Mouse (Mus musculus): Measurements from ENCODE around the gene Hmgcs2.

Gene Hmgcs2

DNA sequence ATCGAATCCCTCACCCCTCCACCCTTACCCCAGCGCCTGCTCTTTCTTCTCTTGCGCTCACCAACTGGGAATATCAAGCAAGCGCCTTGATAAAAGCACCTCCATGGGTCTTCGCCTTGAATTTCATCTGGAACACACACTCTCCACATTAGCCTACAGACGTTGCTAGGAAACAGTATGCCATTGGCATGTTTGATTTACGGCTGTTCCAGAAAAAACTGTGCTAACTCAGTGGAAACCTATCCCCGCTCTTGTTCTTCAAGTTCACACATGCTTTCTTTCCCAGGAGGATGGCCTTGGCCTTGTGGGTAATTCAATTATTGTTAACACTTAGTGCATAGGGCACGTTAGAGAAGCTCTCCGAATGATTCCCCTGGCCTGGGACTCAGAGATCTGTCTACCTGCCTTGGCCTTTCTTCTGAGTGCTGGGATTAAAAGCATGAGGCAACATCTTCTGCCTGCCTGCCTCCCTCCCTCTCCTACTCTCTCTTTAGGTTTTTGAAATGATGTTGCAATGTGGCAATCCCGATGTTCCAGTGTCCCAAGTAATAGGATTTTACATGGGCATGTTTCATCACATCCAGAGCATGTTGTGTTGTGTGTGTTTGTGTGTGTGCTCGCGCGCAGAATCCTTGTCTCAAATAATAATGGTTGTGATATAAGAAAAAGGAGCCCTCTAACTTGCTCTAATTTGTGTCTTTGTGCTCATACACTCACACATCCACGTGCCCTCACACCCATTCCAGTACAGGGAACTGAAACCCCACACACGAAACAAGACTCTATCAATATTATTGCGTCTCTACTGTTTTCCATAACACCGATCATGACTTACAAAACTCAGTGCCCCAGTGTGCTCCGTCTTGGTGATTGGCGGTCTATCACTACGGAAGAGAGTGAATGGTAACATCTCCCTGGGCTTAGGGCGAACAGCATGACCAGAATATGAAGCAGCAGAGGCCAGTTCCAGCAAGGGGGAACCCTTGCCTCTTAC is 56.7 kb downstream of the Hmgcs2 start:
- in situ Hi-C loops (cut with MboI, MseI): loop anchor here in 1 of 2 experiments (25.0 kb wide), 1 partner anchor 1825 kb away; the partner anchor contains the start of genes Gdap2 and Wdr3

DNA sequence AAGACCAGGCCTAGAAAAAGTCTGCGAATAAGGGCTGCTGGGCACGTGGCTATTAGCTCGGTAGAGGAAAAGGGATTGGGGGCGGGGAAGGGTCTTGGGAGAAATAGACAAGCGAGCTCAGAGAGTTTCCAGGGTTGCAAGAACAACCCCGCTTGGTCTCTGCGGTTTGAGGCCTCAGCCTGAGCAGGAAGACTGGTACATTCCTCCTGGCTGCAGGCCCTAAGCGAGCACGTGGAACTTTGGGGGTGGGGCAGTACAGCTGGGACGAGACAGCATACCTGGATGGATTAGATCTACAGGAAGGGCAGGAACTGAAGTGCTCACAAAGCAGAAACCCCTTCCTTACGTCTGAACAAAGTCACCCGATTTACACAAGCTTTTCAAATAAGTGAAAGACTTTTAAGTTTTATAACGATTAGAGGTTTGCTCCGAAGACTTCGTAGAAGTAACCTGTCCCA is 58.4 kb downstream of the Hmgcs2 start:
- in situ Hi-C loops (cut with MboI, MseI): loop anchor here in 1 of 2 experiments (25.0 kb wide), 1 partner anchor 1824 kb away; the partner anchor contains the start of genes Gdap2 and Wdr3

DNA sequence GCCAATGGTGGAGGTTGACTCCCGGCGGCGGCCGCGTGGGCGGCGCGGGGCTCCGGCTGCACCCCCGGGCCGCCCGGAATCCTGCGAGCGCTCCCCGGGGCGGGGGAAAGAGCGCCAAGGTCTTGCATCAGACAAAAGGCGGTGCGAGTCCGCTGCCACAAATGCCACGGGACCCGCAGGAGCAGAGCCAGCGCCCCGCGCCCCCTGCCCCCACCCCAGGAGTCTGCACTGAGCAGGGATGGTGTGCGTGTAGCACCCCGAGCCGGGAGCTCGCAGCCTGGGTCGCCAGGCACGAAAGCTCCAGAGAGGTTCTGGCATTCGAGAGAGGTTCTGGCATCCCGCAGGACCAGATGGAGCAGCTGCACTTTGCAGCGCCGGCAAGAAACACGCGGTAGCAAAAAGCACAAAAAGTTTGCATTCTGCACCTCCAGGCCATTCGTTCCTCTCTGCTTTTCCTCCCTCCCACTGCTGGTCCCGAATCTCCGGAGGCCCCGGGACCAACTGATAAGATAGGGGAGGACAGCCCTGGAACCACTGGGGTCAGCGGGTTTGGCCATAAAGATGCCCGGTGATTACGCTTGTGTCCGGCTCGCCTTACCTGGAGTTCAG is 59.0 kb downstream of the Hmgcs2 start:
- in situ Hi-C loops (cut with MboI, MseI): loop anchor here in 1 of 2 experiments (25.0 kb wide), 1 partner anchor 1823 kb away; the partner anchor contains the start of genes Gdap2 and Wdr3

DNA sequence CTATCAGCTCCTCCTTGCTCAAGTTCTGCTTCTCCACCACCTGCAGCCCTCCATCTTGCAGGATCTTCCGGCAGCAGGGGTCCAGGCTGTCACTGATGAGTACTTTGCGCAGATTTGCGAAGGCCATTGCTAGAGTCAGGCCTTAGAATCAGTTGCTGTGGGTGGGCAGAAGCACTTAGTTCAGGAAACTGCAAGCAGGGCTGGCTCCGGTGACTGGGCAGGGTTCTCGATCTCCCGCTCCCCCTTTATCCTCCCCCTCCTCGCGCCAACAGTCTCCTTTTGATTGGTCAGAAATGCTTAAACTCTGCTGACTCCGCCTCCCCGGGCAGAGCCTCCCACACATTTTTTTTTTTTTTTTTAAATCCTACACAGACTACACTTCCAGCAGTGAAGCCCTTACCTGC is 59.5 kb downstream of the Hmgcs2 start, which contains the start of gene Phgdh:
Gene Phgdh, minus strand, starts transcription at position 285 of the 404 bp plus-strand sequence.
- in situ Hi-C loops (cut with MboI, MseI): loop anchor here in 1 of 2 experiments (25.0 kb wide), 1 partner anchor 1823 kb away; the partner anchor contains the start of genes Gdap2 and Wdr3

DNA sequence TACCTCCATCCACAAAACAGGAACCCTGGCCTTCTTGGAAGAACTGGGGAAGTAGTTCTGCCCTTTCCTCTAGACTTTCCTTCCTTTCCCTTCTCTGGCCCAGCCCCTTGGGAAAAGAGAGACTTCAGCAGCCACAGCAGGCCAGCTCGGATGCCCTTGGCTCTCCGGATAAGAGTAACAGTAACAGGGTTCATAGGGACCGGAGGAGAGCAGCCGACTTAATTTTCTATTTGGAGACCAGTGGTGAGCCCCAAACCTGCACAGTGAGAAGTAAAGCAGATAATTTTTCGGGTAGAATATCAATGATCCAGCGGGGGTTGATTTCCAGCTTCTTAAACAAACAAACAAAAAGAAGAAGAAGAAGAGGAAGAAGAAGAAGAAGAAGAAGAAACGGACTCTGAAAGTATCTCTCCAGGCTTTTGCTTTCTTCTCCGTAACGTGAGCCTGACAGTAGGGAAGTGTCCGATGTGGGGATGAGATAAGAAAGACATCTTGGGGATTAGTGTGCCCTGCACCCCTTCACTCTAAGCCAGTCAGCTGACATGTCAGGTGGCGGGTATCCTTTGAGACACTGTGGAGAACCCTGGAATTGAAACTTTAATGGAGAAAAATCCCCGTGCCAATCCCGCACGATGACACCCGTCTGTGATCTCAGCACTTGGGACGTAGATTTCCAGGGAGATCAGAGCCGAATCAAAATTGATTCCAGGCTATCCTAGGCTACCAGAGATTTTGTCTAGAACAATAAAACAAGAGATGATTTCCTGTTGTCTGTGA is 60.8 kb downstream of the Hmgcs2 start:
- in situ Hi-C loops (cut with MboI, MseI): loop anchor here in 1 of 2 experiments (25.0 kb wide), 1 partner anchor 1821 kb away; the partner anchor contains the start of genes Gdap2 and Wdr3

DNA sequence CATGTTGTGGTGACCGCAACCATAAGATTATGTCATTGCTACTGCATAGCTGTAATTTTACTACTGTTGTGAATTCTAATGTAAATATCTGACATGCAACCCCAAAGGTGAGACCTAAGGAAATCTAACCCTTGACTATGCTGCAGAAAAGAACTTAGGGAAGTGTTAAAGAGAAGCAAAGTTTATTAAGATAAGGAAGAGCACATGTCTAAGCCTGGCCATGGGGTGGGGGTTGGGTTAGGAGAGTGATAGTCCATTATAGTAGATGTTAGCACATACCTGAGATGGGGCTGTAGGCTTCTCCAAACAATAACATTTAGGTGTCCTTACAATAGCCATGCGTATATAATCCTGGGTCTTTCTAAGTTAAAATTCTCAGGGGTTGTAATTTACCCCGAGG is 63.0 kb downstream of the Hmgcs2 start:
- in situ Hi-C loops (cut with MboI, MseI): loop anchor here in 1 of 2 experiments (25.0 kb wide), 1 partner anchor 1819 kb away; the partner anchor contains the start of genes Gdap2 and Wdr3

DNA sequence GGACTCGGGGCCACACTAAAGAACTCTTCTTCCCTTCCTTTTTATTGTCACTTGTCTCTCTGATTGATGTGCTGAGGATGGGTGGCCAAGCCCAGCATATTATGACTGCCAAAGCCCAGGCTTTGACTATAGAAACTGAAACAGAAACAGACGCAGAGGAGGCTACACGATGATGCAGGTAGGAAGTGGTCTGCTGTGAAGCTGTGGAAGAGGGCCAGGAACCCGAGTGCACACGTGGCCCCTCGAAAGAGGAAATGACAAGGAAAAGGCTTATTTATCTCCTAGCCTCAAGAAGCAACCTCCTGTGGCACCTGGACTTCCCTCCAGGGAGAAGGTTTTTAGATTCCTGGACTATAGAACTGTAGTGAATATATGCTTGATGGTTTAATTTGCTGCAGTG is 67.9 kb downstream of the Hmgcs2 start:
- in situ Hi-C loops (cut with MboI, MseI): loop anchor here in 1 of 2 experiments (25.0 kb wide), 1 partner anchor 1814 kb away; the partner anchor contains the start of genes Gdap2 and Wdr3

DNA sequence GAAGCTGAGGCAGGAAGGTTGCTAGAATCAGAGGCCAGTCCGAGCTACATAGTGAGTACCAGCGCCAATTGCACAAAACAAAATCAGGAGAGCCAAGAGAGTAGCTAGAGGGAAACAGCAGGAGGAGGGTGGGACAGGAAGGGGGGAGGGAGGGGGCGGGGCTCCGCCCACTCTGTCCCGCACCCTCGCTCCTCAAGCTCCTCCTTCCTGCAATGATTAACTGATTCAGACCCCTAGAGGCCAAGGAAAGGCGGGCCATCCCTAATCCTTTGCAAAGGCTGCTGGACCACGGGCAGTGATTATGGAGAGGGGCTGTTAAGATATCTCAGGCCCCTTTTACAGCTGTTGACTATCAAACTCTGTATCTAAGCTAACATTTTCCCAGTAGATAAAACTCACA is 68.5 kb downstream of the Hmgcs2 start:
- in situ Hi-C loops (cut with MboI, MseI): loop anchor here in 1 of 2 experiments (25.0 kb wide), 1 partner anchor 1814 kb away; the partner anchor contains the start of genes Gdap2 and Wdr3

DNA sequence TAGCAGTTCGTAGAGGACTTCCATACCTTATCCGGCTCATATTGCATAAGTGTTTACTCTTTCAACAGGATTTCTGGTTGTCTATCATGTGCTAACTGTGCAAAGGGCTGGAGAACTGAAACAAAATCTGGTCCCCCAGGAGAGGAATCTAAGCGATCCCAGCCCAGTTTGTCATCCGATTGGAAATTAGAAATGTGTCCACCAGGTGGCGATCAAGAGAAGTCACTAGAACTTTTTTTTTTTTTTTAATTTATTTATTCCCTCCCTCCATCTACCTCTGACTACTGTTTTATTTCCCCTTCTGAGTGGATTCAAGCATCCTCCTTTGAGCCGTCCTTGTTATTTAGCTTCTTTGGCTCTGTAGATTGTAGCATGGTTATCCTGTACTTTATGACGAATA is 73.7 kb downstream of the Hmgcs2 start:
- in situ Hi-C loops (cut with MboI, MseI): loop anchor here (10.0 to 25.0 kb wide), 3 partner anchors 201 to 1533 kb away; partner anchors contain the start of gene Spag17 (in 1 of the 2)

DNA sequence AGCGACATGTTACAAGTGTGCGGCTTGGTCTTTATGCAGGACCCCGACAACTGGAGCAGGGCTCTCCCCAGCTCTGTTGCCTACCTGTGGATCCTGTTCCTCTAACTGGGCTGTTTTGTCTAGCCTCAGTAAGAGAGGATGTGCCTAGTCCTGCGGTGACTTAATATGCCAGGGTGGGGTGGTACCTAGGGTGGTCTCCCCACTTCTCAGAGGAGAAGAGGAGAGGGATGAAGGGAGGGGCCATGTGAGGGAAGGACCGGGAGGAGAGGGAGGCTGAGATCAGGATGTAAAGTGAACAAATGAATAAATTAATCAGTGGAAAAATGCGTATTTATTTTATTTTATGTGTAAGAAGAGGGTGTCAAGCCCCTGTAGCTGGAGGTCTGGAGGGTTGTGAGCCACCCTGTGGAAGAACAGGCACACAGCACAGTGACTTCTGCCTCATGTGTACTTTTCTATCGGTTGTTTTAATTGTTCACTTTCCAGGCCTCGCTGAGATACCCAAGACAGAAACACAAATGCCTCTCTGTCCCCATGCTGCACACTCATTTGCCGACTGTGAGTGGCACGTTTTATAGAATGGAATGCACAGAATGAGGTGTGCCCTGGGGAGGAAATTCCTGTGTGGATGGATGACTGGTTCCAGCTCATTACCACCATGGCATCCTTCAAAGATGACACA is 75.2 kb downstream of the Hmgcs2 start:
- in situ Hi-C loops (cut with MboI, MseI): loop anchor here (5.0 to 25.0 kb wide), 4 partner anchors 67 to 1532 kb away; partner anchors contain the start of gene Spag17 (in 1 of the 2)

DNA sequence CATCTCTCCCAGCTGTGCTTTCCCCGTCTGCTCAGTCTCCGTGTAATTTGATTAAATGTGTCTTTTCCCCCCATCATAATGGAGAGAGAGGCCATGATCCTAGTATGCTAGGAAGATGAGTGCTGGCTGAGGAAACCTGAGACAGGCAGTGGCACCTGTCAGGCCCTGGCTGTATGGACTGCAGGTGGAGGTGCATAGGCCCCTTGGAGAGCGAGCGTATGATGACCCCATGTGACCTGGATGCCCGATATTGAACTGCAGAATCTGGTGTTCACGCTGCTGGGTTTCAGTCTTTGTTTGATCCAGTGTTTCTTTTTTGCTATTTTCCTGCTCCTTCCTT is 75.8 kb downstream of the Hmgcs2 start:
- in situ Hi-C loops (cut with MboI, MseI): loop anchor here (5.0 to 25.0 kb wide), 4 partner anchors 66 to 1531 kb away; partner anchors contain the start of gene Spag17 (in 1 of the 2)

DNA sequence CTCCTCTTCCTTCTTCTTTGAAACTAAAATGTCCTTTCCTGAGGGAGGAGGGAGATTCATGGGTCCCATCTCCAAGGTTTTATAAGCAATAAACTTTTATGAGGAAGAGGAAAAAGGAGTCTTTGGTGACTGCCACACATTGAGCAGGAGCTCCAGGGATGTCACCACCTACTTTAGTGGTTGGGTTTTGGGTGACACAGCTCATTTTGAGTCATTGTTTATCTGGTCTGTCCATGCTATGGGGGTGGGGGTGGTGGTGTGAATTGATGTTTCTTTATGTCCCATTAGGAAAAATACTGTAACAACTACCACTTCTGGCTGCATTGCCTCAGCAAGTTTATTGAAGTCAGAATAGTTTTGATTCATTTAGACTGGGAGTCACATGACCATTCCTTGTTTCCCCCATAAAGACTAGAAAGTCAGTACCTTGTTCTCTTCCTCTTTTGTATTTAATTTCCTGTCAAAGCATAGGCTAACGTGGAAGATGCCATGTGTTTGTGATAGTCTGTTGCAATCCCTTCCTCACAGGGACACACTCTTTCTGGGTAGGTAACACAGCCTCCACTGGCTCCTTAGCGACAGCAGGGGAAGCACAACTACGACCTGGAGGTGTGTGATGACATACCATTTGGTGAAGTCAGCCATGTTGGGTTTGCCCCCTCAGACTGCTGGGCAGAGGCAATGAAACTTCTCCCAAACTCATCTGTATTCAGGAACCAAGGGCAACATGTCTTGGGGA is 76.6 kb downstream of the Hmgcs2 start:
- in situ Hi-C loops (cut with MboI, MseI): loop anchor here (5.0 to 25.0 kb wide), 4 partner anchors 66 to 1530 kb away; partner anchors contain the start of gene Spag17 (in 1 of the 2)
